Mouse (Mus musculus) kidney, postnatal 14 days (tissue): Measurements from ENCODE around the gene Kcnq4.
A peak's percentile ranks its signal among the peaks of the same experiment; 100 is the strongest.

Experiments
- DNase-seq: peaks from one replicate; pipeline ENCODE4 v3.0.0; 2022; ENCODE audit warnings: mixed read lengths

Kcnq4 gene

GRCm38 (mm10) chr4:120668551-120668950 is 79.9 kb downstream of the Kcnq4 start:
- DNase-seq, result peak; percentile 23

GRCm38 (mm10) chr4:120667555-120667954 is 80.9 kb downstream of the Kcnq4 start:
- DNase-seq, result no peak

GRCm38 (mm10) chr4:120667045-120667501 is 81.3 kb downstream of the Kcnq4 start:
- peak; percentile 66 for DNase-seq

- peak; percentile 95 for DNase-seq
These were observed 81.9 kb downstream of the Kcnq4 start, which contains the start of gene Cited4 for GRCm38 (mm10) chr4:120666358-120667024. Cited4 (plus strand) TSS chr4:120666572.

GRCm38 (mm10) chr4:120665782-120666181 is 82.6 kb downstream of the Kcnq4 start:
- DNase-seq, result peak; percentile 38

- no peak for DNase-seq
These were observed 83.2 kb downstream of the Kcnq4 start for GRCm38 (mm10) chr4:120665144-120665700.

- no peak for DNase-seq
These were observed 83.8 kb downstream of the Kcnq4 start for GRCm38 (mm10) chr4:120664601-120665000.

- DNase-seq, result no peak
These were observed 87.9 kb downstream of the Kcnq4 start for GRCm38 (mm10) chr4:120660485-120660884.

- no peak for DNase-seq
These were observed 92.5 kb downstream of the Kcnq4 start for GRCm38 (mm10) chr4:120655898-120656297.

- DNase-seq, result no peak
These were observed 98.2 kb downstream of the Kcnq4 start for GRCm38 (mm10) chr4:120650208-120650592.

- DNase-seq, result peak; percentile 15
These were observed 98.8 kb downstream of the Kcnq4 start for GRCm38 (mm10) chr4:120649369-120650207.
